Mouse (Mus musculus) T-cell, adult 66 days (primary cell): ENCODE results near the gene Olfr16. TPM values are rescaled to one million over a fixed set of nuclear protein-coding genes. Genes with fewer than 3 reads are reported as not detected.

Experiments
- total RNA-seq, 2 experiments: library from RNA; stranded (reverse); gene quantifications; 3 replicates in 1 of 2; 4 replicates in 1 of 2; pipeline ENCODE4 v1.2.4; 2023

The Olfr16 gene
- not detected for total RNA-seq

GRCm38 (mm10) chr1:172950160-172950559, at the start of gene Olfr16:
Olfr16 (plus strand) TSS chr1:172950409.

Other genes with a start within 250 kb of the Olfr16 start
- gene Apcs, start 55.4 kb upstream of the Olfr16 start, total RNA-seq = not detected
- not detected for gene Olfr1408, start 187.0 kb downstream of the Olfr16 start, total RNA-seq
- gene Olfr1406, start 240.2 kb downstream of the Olfr16 start, total RNA-seq = not detected
- not detected for gene Olfr218, start 247.4 kb downstream of the Olfr16 start, total RNA-seq